Mouse (Mus musculus): ENCODE measurements around the gene Cacng4. TPM values are rescaled to one million over a fixed set of nuclear protein-coding genes. Genes with fewer than 3 reads are reported as not detected.
A peak's percentile ranks its signal among the peaks of the same experiment; 100 is the strongest.

Cacng4 gene
- polyA plus RNA-seq, 1 experiment from 2014 or later, result 52.5 TPM

GRCm38 (mm10) chr11:107707897-107708610, 86.3 kb downstream of the Cacng4 start:
- WGBS, result 18% methylated on average over 20 of the region's 20 CpGs
- H3K27ac ChIP-seq (replicated peaks), result no peak overlapping the region
- H3K9ac ChIP-seq (replicated peaks), result no peak overlapping the region
- 0 out of 2 replicates have a peak, but pooled peaks cover 2% of the 10 kb centered on the region for H3K27me3 ChIP-seq (replicated peaks)
- H3K4me3 ChIP-seq (replicated peaks), result no peak overlapping the region
- ATAC-seq (ENCODE audit: low FRiP score), result no peak
- no peaks in the 10 kb centered on the region for H3K9me3 ChIP-seq (replicated peaks)
- H3K4me1 ChIP-seq, result peaks cover 27% of the 10 kb centered on the region
- peak overlapping the region; percentile 19; the same call in 1 of the 2 replicates for H3K4me2 ChIP-seq
- no peaks in the 10 kb centered on the region for H3K36me3 ChIP-seq

- H3K27me3 ChIP-seq (replicated peaks), result 0 out of 2 replicates have a peak, but pooled peaks cover 2% of the 10 kb centered on the region
- H3K4me1 ChIP-seq, result peaks cover 28% of the 10 kb centered on the region
- H3K9ac ChIP-seq (replicated peaks), result no peak overlapping the region
- no peak overlapping the region for H3K27ac ChIP-seq (replicated peaks)
- no peak overlapping the region for H3K4me2 ChIP-seq
- no peaks in the 10 kb centered on the region for H3K9me3 ChIP-seq (replicated peaks)
- 68% methylated on average over 11 of the region's 11 CpGs for WGBS
- no peak overlapping the region for H3K4me3 ChIP-seq (replicated peaks)
- H3K36me3 ChIP-seq, result no peaks in the 10 kb centered on the region
- ATAC-seq (ENCODE audit: low FRiP score), result no peak
These were observed 88.8 kb downstream of the Cacng4 start for GRCm38 (mm10) chr11:107705476-107706074.

DNA sequence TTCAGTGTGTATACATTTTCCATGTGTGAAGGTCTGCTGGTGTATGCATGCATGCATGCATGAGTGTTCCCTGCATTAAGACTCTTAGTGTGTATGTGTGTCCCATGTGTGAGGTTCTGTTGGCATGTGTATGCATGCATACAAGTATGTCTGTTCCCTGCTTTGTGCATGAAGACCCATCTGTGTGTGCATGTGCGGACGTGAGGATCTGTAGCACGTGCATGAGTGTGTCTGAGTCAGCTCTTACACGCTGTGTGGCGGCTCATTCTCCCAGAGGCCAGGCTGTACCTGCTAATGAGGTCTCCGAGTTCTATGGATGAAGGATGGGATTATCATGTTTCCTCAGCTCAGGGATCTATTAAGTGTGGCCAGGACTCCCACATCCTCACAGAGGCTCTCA, 89.3 kb downstream of the Cacng4 start:
- Histone ChIP-seq H3K27ac (replicated peaks) (no peak overlapping the region), H3K9ac (replicated peaks) (no peak overlapping the region), H3K9me3 (replicated peaks) (no peaks in the 10 kb centered on the region), H3K4me1 (peaks cover 28% of the 10 kb centered on the region), H3K4me3 (replicated peaks) (no peak overlapping the region), H3K36me3 (no peaks in the 10 kb centered on the region), H3K4me2 (no peak overlapping the region), H3K27me3 (replicated peaks) (0 out of 2 replicates have a peak, but pooled peaks cover 2% of the 10 kb centered on the region)
- WGBS, result 63% methylated on average over 6 of the region's 6 CpGs
- 0 out of 2 replicates have a peak, but pooled peaks have one; percentile 42 for ATAC-seq (ENCODE audit: low FRiP score)

- H3K36me3 ChIP-seq, result no peaks in the 10 kb centered on the region
- ATAC-seq (ENCODE audit: low FRiP score), result no peak
- H3K4me1 ChIP-seq, result peaks cover 27% of the 10 kb centered on the region
- H3K9me3 ChIP-seq (replicated peaks), result no peaks in the 10 kb centered on the region
- H3K4me2 ChIP-seq, result no peak overlapping the region
- H3K9ac ChIP-seq (replicated peaks), result no peak overlapping the region
- 47% methylated on average over 27 of the region's 27 CpGs for WGBS
- no peak overlapping the region for H3K27ac ChIP-seq (replicated peaks)
- 0 out of 2 replicates have a peak, but pooled peaks cover 2% of the 10 kb centered on the region for H3K27me3 ChIP-seq (replicated peaks)
- H3K4me3 ChIP-seq (replicated peaks), result no peak overlapping the region
These were observed 90.9 kb downstream of the Cacng4 start for GRCm38 (mm10) chr11:107703272-107704134.

DNA sequence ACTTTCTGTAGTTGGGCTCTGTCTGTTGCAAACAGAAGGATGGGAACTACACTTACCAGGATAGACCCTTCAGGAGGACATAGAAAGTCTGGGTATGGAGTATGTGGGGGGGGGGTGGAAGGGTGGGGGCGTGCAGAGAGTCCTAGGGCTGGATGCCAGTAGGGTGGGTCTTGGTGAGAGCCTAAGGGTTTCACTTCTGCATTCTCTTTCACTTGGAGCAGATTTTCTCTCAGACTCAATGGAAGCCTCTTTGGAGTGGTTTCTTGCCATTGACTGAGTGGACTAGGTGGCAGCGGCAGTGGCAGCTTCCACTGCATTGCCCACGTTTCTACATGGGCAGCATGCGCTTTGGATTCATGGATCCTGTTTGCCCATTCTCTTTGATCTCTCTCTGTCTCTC, 94.4 kb downstream of the Cacng4 start:
- WGBS, result 95% methylated on average over 4 of the region's 4 CpGs
- Histone ChIP-seq H3K27ac (replicated peaks) (no peak overlapping the region), H3K27me3 (replicated peaks) (0 out of 2 replicates have a peak, but pooled peaks cover under 1% of the 10 kb centered on the region), H3K9ac (replicated peaks) (no peak overlapping the region), H3K36me3 (no peaks in the 10 kb centered on the region), H3K9me3 (replicated peaks) (no peaks in the 10 kb centered on the region), H3K4me2 (no peak overlapping the region), H3K4me3 (replicated peaks) (no peak overlapping the region), H3K4me1 (peaks cover 9% of the 10 kb centered on the region)
- no peak for ATAC-seq (ENCODE audit: low FRiP score)

DNA sequence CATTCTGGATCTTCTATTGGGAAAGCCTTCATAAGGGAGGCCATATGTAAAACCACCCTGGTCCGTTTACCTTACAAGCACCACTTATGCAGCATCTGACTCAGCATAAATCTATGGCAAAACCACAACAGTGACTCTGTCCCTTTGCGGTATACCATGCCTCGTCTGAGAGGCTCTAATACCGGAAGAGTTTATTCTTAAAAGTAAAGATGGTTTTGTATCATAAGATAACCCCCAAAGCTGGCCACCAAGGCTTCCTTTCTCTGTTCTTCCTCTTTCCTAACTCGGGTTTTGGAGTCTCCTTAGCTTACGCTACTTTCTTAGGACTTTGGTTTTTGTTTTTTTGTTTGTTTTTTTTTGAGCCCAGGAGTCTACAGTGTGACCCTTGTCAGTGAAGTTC, 101.0 kb downstream of the Cacng4 start:
- ATAC-seq (ENCODE audit: low FRiP score), result no peak
- Histone ChIP-seq H3K4me2 (no peak overlapping the region), H3K36me3 (peaks cover 5% of the 10 kb centered on the region), H3K9me3 (replicated peaks) (no peaks in the 10 kb centered on the region), H3K4me1 (no peaks in the 10 kb centered on the region), H3K27me3 (replicated peaks) (no peaks in the 10 kb centered on the region), H3K9ac (replicated peaks) (no peak overlapping the region), H3K4me3 (replicated peaks) (no peak overlapping the region), H3K27ac (replicated peaks) (no peak overlapping the region)
- WGBS, result 80% methylated on average over 6 of the region's 6 CpGs

GRCm38 (mm10) chr11:107691569-107691968, 102.8 kb downstream of the Cacng4 start:
- no peak for ATAC-seq (ENCODE audit: low FRiP score)
- Histone ChIP-seq H3K27me3 (replicated peaks) (no peaks in the 10 kb centered on the region), H3K4me2 (no peak overlapping the region), H3K9me3 (replicated peaks) (no peaks in the 10 kb centered on the region), H3K27ac (replicated peaks) (no peak overlapping the region), H3K4me3 (replicated peaks) (no peak overlapping the region), H3K9ac (replicated peaks) (no peak overlapping the region), H3K4me1 (no peaks in the 10 kb centered on the region), H3K36me3 (peaks cover 13% of the 10 kb centered on the region)
- WGBS, result 51% methylated on average over 8 of the region's 8 CpGs

DNA sequence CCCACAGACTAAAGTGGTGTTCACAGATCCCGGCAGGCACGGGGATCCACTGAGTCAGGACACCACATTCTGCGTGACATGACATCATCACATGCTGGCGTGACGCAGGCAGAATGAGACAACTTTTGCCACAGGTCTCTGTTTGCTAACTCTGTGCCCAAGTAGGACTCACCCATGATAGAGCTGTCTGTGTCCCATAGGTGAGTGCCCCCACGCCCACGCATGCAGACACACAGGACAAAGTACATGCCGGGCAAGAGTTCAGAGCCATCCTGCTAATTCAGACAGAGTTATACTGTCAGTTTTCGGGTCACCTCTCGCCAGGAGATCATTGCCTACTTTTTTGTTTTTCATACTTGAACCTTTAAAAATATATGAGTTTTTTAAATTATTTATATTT, 105.9 kb downstream of the Cacng4 start:
- Histone ChIP-seq H3K4me2 (no peak overlapping the region), H3K4me3 (replicated peaks) (no peak overlapping the region), H3K36me3 (peaks cover 27% of the 10 kb centered on the region), H3K4me1 (peaks cover 11% of the 10 kb centered on the region), H3K9me3 (replicated peaks) (no peaks in the 10 kb centered on the region), H3K27ac (replicated peaks) (no peak overlapping the region), H3K9ac (replicated peaks) (no peak overlapping the region), H3K27me3 (replicated peaks) (no peaks in the 10 kb centered on the region)
- ATAC-seq (ENCODE audit: low FRiP score), result no peak
- WGBS, result 95% methylated on average over 10 of the region's 10 CpGs

GRCm38 (mm10) chr11:107686290-107686689, 108.1 kb downstream of the Cacng4 start:
- Histone ChIP-seq H3K27ac (replicated peaks) (no peak overlapping the region), H3K4me1 (peaks cover 20% of the 10 kb centered on the region), H3K9ac (replicated peaks) (no peak overlapping the region), H3K27me3 (replicated peaks) (no peaks in the 10 kb centered on the region), H3K36me3 (peaks cover 27% of the 10 kb centered on the region), H3K4me3 (replicated peaks) (no peak overlapping the region), H3K4me2 (no peak overlapping the region), H3K9me3 (replicated peaks) (no peaks in the 10 kb centered on the region)
- WGBS, result 89% methylated on average over 20 of the region's 20 CpGs
- ATAC-seq (ENCODE audit: low FRiP score), result no peak

DNA sequence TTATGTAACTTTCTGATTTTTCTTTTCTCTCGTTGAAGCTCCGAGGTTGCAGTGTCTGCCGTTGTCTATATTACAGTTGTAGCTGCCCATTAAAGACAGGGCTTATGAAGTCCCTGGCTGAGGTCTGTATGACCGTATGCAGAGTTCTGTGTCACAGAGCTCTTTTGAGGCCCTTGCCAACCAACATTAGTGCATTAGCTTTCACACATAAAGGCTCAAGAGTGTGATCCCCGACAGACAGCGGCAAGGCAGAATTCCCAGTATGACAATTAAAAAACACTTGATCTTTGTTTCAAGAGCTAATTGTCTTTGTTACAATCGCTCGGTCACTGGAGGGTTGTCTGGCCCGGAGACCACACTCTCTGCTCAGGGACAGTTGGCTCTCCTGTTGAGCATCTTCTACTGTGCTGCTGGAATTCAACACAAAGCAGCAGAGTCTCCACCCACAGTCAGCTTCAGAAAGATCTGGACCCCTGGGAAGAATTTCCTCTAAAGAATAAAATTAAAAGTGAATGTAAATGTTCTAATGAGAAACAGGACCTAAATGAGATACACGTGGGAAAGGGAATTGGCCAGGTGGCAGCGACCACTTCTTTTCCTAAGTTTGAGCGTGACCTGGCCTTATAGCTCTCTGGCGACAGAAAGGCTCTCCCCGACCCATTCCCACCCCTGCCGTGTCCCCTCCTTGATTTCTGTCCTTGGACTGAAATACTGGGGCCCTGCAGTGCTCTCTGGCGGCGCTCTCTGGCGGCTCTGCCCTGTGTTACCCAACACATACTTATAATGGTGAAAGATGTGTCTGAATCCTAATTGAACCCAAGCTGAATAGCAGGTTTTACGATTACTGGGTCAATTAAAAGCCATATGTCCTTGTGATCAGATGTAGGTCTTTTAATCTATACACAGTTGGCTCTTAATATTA, 110.6 kb downstream of the Cacng4 start:
- H3K36me3 ChIP-seq, result peaks cover 27% of the 10 kb centered on the region

More for the DNA sequence above, 110.6 kb downstream of the Cacng4 start:
- peaks cover 20% of the 10 kb centered on the region for H3K4me1 ChIP-seq
- no peak overlapping the region for H3K4me3 ChIP-seq (replicated peaks)
- no peaks in the 10 kb centered on the region for H3K27me3 ChIP-seq (replicated peaks)
- 0 out of 2 replicates have a peak overlapping the region, but pooled peaks have one; percentile 6 for H3K27ac ChIP-seq (replicated peaks)
- no peak overlapping the region for H3K9ac ChIP-seq (replicated peaks)
- no peaks in the 10 kb centered on the region for H3K9me3 ChIP-seq (replicated peaks)
- H3K4me2 ChIP-seq, result no peak overlapping the region
- ATAC-seq (ENCODE audit: low FRiP score), result 0 out of 2 replicates have a peak, but pooled peaks have one; percentile 53
- WGBS, result 32% methylated on average over 19 of the region's 19 CpGs
